Mouse (Mus musculus): Measurements from ENCODE around the gene Mlf1. TPM values are rescaled to one million over a fixed set of nuclear protein-coding genes. Genes with fewer than 3 reads are reported as not detected.

Mlf1 gene
- polyA plus RNA-seq, 1 experiment, result not detected

DNA sequence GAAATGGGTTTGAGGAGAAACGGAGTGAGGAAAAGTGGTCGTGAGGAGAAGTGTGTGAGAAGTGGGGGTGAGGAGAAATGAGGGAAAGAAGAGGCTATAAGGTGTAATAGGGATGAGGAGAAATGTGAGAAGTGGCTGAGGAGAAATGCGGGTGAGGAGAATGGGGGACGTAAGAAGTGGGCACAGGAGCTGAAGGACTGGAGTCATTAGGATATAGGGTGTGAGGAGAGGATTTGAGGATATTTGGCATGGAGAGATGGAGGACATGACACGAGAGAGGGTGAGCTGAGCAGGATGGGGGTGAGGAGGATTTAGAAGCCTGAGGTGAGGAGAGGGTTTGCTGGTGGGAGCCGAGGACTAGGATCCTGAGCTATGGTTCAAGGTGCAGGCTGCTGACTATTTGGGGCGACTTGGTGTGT lies 472 bp downstream of the Mlf1 start:
- TF ChIP-seq GATA1 (IDR thresholded peaks at IDR 0.05; ENCODE audit: low read length), result no peak

DNA sequence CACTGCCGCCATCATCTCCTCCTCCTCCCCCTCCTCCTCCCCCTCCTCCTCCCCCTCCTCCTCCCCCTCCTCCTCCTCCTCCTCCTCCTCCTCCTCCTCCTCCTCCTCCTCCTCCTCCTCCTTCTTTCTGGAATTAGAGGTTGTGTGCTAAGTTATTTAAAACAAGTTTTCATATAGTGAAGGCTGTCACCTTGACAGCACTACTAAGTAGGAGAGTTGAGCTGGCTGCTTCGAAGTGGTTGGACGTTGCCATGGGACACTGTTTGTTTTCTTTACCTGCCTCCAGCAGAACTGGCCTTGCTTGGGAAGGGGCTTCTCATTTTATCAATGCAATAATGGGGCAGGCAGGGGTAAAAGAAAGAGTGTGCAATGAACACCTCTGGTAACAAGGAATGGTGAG lies 1.2 kb downstream of the Mlf1 start, which contains the start of gene Gm17402:
Gm17402 (minus strand) TSS at position 101 of the 400 bp plus-strand sequence.
- no peak for TF ChIP-seq GATA1 (IDR thresholded peaks at IDR 0.05; ENCODE audit: low read length)

- TF ChIP-seq GATA1 (IDR thresholded peaks at IDR 0.05; ENCODE audit: low read length), result no peak
Observed at GRCm38 (mm10) chr3:67378215-67378614, 4.3 kb downstream of the Mlf1 start.

- no peak for TF ChIP-seq GATA1 (IDR thresholded peaks at IDR 0.05; ENCODE audit: low read length)
Observed at GRCm38 (mm10) chr3:67429338-67429998, 55.6 kb downstream of the Mlf1 start.

- no peak for TF ChIP-seq GATA1 (IDR thresholded peaks at IDR 0.05; ENCODE audit: low read length)
Observed at GRCm38 (mm10) chr3:67429999-67430380, 56.1 kb downstream of the Mlf1 start, which contains the start of gene Gfm1. Gene Gfm1, plus strand, starts transcription at chr3:67430096.

- TF ChIP-seq GATA1 (IDR thresholded peaks at IDR 0.05; ENCODE audit: low read length), result no peak
Observed at GRCm38 (mm10) chr3:67434011-67434410, 60.1 kb downstream of the Mlf1 start.

GRCm38 (mm10) chr3:67447143-67447542 lies 73.2 kb downstream of the Mlf1 start:
- no peak for TF ChIP-seq GATA1 (IDR thresholded peaks at IDR 0.05; ENCODE audit: low read length)

Other genes with a start within 250 kb of the Mlf1 start
- not detected in 2 replicates for gene Gm17402, start 1.1 kb downstream of the Mlf1 start, polyA plus RNA-seq (2012)
- gene Gfm1, start 56.0 kb downstream of the Mlf1 start, polyA plus RNA-seq (2012), result 7.7 and 12.5 TPM in 2 replicates
- 32.6 TPM in 2 replicates for gene Lxn, start 89.8 kb downstream of the Mlf1 start, polyA plus RNA-seq (2012)
- gene Rarres1, start 141.4 kb downstream of the Mlf1 start, polyA plus RNA-seq (2012), result not detected in 2 replicates
- gene Mfsd1, start 208.6 kb downstream of the Mlf1 start, polyA plus RNA-seq (2012), result 20.6 and 34.0 TPM in 2 replicates